22 mouse cellular contexts compared by ENCODE assay signal in the genomic region with DNA sequence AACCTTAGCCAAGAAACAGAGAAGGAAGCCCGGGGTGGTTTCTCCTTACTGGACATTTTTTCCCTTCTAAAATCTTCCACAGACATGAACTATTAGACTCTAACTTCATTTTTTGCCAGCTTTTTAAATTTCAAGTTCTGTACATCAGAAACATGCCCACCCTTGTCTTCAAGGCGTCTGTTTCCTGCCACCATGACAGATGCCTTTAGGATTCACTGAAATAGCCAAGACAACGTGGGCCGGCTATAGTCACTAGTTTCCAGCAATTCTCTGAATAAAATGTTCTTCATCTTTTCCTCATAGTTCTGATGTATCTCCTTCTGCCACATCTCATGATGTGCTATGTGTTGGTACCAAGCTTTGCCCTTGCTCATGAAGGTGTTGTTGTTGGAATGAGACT.
DNase-seq lines count a peak whose midpoint lies in the region; ATAC-seq lines count a peak whose summit lies in the region.
"Had no signal": no experiment of that assay in that cellular context is flagged by ENCODE, and none has a peak within 500 bp of the region (broad histone marks: within the 10 kb centered on the region; RNA-seq: fewer than 3 reads in every experiment).

No protein-coding gene starts in this region.

- peak; percentile 16 for DNase-seq in layer of hippocampus, adult 9-11 months
- DNase-seq in layer of hippocampus, postnatal 36 days = no peak
- peak; percentile 46 to 58 for DNase-seq in frontal cortex, adult 2 months (ENCODE audit: extremely low spot score in 1 of 2, low spot score in 1 of 2)
- DNase-seq in left cerebral cortex, adult 9 months (ENCODE audit: low spot score in 2 of 2) = peak; percentile 18 to 50
- peak; percentile 37 to 58 for DNase-seq in right cerebral cortex, postnatal 36 days (ENCODE audit: low spot score in 2 of 2)
- DNase-seq in cerebellum, adult 11-12 months = no peak
- DNase-seq: adrenal gland, postnatal 14 days; cerebellum, adult 2 months; cerebellum, postnatal 25 days; forebrain, postnatal 0 days; gastrocnemius, adult 2 months; heart, postnatal 36 days; kidney, adult 8-10 months; liver, embryonic 13.5 days; lung, adult 18-20 months; thymus, postnatal 14 days had no signal

- ATAC-seq in cerebellum, adult (ENCODE audit: insufficient number of reproducible peaks, low FRiP score, low TSS enrichment) = no peak
- ATAC-seq: CD4-positive, CD25-positive, alpha-beta regulatory T cell, adult 4 months; forebrain, postnatal 0 days; hindbrain, postnatal 0 days; intestine, embryonic 15.5 days; lung, postnatal 0 days; midbrain, embryonic 13.5 days had no signal

Comparison
In these comparisons a context has a peak if more than half of its experiments do, and no peak if none do; other contexts are left out.
1. DNase-seq: peak in layer of hippocampus, adult 9-11 months (single experiment), frontal cortex, adult 2 months (2 of 2), left cerebral cortex, adult 9 months (2 of 2) and right cerebral cortex, postnatal 36 days (2 of 2); none in layer of hippocampus, postnatal 36 days (0 of 2) and cerebellum, adult 11-12 months (single experiment).